Mouse (Mus musculus) kidney, adult 2 months (tissue): ENCODE results near the gene Lrrc71.

Experiments used
- CTCF ChIP-seq: fragments of 200-500 bp; conservative IDR thresholded peaks from 2 replicates; pipeline ENCODE4 v1.5.1; 2011; ENCODE audit warnings: low read depth, mild to moderate bottlenecking, control low read depth, low read length, moderate library complexity, mixed read lengths; ENCODE audit not compliant: insufficient read depth, insufficient read length
- POLR2A ChIP-seq: fragments of 200-500 bp; IDR thresholded peaks from one replicate; pipeline ENCODE4 v1.6.1; 2011; ENCODE audit warnings: low read depth, low read length, control low read depth

GRCm38 (mm10) chr3:87769506-87769905 lies 21.1 kb upstream of the Lrrc71 start:
- TF ChIP-seq POLR2A: no peak
- TF ChIP-seq CTCF: no peak
